Mouse (Mus musculus): ENCODE data around the gene Ly6g6c. TPM values are rescaled to one million over a fixed set of nuclear protein-coding genes. Genes with fewer than 3 reads are reported as not detected.

Gene Ly6g6c
- total RNA-seq, 2 experiments from 2014 or later = not detected

DNA sequence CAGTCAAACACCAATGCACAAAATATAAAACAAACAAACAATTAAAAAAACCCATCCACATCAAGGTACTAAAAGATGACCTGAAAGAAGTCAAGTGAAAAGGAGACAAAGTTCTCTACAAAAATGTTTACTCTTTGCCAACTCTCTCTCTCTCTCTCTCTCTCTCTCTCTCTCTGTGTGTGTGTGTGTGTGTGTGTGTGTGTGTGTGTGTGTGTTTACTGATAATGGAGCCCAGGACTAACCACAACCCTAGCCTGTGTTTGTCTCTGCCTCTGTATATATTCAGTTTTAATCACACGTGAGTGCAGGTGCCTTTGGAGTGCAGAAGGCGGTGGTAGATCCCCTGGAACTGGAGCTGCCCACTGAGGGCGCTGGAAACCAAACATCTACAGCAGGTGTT is 8.1 kb upstream of the Ly6g6c start:
- DNase-seq = no peak

DNA sequence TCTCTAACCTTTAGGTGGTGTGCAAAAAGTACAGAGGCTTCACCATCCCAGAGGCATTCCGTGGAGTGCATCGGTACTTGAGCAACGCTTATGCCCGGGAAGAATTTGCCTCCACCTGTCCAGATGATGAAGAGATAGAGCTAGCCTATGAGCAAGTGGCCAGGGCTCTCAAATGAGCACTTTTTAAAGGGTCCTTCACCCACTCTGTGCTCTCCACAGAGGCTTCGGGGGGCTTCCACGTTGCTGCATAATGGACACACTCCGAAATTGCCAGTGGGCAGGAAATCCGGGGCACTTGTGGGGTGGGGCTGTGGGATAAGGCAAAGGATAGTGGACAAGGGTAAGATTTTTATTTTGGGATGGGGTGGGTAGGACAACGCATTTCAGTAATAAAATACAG is 6.9 kb upstream of the Ly6g6c start:
- DNase-seq = no peak

DNA sequence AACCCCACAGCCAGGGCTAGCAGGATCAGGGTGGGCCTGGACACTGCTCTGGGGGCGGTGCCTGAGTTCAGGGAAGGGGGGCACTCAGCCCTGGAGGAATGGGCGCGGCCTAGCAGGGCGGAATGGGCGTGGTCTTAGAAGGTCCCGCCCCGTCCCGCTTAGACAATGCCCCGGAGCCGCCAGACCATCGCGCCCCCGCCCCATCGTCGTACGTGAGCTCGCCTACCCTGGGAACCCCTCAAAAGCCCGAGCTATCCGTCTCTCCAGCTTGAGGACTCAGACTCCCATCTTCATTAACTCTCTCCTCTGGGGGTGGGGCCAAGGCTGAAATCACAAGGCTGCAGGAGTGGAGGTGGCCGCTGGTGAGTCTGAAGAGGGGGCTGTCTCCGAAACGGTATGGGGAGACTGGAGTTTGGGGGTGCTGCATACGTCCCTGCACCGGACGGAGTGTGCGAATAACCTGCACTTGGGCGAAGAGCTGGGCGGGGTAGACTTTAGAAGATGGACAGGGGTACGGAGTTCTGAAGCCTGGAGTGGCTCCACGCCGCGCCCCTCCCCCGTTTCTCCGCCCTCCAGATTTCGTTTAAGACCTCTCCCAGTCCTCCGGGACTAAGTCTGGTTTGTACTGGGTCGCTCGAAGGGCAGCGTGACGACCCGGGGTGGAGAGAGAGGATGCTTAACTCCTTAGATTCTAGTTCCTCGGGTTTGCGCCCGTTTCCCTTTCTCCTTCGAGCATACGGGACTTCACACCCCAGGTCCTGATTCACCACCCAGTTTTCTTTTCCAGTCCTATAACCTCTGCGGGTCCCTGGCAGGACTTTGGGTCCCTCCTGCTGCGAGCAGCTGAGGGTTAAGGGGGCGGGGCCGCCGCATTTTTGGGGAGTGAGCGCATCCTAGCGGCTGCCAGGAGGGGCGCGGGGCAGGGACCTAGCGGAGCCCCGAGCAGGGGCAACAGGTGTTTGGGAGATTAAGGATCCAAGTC is 6.0 kb upstream of the Ly6g6c start, which contains the start of gene Ddah2:
Gene Ddah2, plus strand, starts transcription at position 125 of the 982 bp plus-strand sequence.
- DNase-seq = peak; percentile 92

DNA sequence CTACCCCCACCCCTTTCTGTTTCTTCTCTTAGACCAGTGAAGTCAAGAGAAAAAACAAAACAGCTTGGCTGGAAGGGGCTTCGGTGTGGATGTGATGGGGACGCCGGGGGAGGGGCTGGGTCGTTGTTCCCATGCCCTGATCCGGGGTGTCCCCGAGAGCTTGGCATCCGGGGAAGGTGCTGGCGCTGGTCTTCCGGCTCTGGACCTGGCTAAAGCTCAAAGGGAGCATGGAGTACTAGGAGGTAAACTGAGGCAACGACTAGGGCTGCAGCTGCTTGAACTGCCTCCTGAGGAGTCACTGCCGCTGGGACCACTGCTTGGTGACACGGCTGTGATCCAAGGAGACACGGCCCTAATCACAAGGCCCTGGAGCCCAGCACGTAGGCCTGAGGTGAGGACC is 5.1 kb upstream of the Ly6g6c start:
- no peak for DNase-seq

DNA sequence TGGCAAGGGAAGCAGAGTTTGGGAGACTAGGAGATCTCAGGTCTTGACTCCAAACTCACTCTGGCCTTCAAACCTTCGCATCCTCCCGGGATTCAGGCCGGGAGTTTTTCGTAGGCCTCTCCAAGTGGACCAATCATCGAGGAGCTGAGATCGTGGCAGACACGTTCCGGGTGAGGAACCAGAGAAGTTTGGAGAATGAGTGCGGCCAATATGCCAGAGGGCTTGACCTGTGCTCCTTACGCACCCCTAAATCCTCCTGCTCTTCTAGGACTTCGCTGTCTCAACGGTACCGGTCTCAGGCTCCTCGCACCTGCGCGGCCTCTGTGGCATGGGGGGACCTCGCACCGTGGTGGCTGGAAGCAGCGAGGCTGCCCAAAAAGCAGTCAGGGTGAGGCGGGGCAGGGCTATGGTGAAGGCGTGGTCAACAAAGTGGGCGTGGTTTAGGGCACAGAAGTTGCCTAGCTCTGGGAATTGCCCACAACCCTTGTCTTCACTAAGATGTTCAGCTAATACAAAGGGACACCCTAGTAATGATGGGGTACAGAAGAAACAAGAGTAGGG is 4.4 kb upstream of the Ly6g6c start:
- DNase-seq = no peak

DNA sequence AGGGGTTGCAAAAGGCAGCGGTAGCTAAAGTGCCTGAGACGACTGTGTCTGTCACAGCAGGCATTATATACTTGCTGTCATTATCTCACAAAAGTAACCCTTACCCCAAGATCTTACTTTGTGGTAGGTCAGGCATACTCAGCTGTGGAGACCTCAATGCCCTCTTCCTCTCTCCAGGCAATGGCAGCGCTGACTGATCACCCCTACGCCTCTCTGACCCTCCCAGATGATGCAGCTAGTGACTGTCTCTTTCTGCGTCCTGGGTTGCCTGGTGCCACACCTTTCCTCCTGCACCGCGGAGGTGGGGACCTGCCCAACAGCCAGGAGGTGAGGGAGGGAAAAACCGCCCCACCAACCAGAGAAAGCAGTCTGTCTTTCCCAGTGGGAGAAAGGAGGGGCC is 3.9 kb upstream of the Ly6g6c start:
- DNase-seq = no peak

DNA sequence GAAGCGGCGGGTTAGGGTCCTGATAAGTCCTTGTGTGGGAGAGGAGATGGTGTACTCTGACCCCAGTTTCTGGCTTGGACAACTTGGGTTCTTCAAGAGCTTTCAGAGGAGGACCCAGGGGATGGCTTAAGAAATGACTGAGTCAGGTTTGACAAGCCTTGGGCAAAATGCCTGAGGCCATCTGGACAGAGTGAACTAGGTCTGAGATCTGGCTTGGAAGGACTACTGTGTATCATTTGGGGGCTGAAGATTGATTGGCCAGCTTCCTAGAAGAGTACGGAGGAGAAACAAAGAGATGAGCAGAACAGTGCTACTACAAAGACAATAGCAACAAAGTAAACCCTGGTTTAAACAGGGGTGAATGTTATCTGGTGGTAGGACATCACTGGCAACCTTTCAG is 1.7 kb upstream of the Ly6g6c start:
- no peak for DNase-seq

DNA sequence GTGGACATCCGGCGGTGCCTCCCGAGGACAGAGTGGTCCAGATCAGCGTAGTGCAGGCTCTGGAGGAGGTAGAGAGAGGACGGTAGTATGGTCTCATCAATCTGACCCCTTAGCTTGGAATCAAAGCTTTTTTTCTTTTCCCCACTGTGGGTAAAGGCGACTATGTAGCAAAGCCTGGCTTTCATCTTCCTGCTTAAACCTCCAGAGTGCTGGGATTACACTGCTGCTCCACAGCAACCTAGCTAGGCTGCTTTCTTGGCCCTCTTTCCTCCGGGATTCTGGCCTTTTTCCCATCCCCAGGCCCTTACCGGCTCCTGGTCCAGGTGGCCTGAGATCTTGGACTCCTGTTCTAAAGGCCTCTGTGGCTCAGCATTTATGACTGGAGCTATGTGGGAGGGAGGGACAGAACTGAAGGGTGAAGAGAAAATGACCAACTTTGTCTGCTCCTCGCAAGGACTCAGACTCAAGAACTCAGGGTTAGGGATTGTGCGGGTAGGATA is 760 bp upstream of the Ly6g6c start:
- no peak for DNase-seq

DNA sequence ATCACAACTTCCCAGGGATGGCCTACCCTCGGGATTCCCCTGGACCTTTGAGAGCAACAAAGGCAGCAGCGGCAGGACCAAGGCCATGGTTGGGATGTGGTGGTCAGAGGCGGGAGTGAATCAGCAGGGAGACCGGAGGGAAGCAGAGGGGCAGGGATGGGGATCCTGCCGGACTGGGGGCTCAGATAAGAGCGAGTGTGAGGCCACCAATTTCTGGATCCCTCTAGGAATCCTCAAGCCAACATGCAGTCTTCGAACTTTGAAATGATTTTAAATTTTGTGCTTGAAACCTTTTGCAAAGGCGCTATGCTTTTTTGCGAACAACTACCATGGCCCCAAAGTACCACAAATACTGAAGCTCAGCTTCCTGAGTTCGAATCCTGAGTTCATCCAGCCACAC is 896 bp downstream of the Ly6g6c start, which contains the start of gene Mpig6b:
Gene Mpig6b, minus strand, starts transcription at position 101 of the 400 bp plus-strand sequence.
- no peak for DNase-seq

DNA sequence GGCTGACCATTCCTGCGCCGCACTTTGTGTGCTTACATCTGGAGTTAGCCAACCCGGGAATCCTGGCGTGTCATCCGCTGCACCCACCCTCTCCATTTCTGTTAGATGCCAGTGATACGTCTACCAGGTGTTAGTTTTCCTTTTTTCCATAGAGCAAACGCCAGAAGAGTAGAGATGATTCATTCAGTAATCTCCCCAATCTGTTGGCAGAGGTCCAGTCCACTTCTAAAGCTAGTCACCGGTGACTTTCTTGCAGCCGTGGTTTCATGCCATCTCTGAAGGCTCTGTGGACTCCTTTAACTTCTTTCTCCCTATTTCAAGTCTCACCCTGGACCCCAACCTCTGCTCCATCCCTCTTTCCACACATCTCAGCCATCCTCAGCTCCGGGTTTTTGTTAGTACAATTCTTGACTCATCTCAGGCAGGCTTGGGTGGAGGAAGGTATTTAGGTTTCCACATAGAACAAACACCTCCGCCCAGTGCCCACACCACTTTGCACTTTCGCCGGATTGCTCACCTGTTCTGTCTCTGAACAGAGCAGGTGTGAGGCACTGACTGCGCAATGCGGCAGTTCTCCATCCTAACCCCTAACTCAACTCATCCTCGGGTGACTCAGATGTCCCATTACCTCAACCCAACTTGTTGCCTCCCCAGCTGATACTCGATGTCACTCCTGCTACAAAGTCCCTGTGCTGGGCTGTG is 3.2 kb downstream of the Ly6g6c start:
- no peak for DNase-seq

DNA sequence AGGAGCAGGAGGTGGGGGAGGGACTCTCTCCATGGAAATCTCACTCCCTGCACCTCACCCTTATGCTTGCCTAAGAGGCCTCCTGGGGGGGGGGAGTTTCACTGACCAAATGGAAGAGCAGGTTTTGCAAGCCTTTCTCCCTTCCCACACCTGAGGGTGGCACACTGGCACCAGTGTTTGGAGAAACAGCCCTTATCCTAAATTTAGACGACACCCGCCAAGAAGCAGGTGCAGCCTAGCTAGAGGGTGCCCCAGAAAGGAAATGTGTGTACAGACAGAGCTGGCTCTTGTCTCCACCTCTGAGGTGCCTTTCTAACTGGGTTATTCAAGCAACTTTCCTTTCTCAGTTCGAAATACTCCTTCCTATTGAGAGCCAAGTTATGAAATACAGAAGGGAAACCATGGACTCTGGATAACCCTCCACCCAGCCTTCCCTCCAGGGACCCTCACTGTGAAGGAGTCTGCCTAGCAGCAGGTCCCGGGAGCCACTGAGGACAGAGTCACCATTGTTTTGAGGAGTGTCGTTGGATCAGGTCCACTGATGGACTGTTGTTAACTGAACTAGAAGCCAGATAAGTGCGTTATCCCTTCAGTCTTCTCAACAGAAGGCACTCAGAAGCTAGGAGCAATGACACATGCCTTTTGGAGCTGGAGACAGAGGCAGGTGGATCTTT is 5.5 kb downstream of the Ly6g6c start:
- DNase-seq = no peak

DNA sequence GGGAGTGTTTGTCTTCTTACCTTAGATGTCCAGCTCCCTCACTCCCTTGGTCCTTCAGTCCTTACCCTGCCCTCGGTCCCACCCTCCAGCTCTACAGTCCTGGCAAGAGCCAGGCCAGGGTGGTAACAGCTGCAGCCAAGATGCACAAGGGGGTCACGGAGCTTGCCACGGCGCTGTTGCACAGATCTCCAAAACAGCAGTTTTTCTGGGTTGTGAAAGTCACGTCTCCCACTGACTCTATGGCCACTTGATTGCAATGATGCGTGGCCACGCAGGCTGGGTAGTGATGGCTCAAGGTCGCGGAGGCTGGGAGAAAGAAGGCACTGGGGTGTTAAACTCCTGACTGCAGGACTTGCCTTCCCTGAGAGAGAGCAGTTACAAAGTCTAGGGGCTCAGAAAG is 6.3 kb downstream of the Ly6g6c start:
- DNase-seq = no peak

DNA sequence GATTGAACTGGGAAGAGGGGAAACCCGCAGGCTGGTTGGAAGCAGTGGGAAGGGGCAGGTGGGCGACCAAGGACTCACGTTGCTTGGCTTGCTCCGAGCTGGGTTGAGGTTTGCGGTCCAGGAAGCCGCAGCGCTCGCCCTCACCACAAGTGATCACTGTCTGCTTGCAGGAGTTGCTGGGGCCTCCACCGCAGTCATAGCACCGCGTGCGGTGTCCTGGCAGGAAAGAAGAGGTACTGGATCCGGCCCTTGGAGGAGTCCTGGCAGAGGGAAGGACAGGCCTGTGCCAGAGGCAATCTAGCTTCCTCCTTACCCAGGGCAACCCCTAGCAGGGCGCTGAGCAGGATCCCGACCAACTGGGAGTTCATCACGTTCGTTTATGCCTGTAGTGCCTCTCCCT is 8.9 kb downstream of the Ly6g6c start:
- DNase-seq = no peak

DNA sequence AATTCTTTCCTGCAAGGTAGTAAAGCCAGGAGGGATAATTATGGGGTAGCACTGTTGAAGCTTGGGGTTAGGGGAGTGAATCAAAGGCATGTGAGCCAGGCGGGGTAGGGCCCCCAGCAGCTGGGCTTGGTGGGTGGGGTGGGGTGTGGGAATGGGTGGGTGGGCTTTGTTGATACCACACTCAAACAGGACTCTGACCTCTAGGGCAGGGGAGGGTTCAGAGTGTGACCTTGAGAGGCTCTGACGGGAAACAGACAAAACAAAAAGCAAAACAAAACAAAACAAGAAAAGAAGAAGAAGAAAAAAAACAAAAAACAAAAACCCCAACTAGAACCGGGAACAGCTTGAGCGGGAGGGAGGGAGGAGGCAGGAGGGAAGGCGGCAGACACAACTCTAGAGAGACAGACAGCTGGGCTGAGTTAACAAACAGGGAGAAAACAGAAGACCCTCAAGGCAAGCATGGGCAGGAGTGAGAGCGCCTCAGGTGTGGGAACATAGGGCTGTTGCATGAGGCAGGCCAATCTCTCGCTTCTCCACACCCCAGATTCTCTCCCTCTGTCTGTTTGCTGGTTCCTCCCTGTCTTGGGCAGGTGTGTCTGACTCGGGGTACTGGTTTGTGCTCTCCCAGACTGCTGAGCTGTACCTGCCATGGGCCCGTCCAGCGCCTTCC is 11.5 kb downstream of the Ly6g6c start, which contains the start of gene Ly6g6e:
Gene Ly6g6e, plus strand, starts transcription at position 396 of the 670 bp plus-strand sequence.
- no peak for DNase-seq

DNA sequence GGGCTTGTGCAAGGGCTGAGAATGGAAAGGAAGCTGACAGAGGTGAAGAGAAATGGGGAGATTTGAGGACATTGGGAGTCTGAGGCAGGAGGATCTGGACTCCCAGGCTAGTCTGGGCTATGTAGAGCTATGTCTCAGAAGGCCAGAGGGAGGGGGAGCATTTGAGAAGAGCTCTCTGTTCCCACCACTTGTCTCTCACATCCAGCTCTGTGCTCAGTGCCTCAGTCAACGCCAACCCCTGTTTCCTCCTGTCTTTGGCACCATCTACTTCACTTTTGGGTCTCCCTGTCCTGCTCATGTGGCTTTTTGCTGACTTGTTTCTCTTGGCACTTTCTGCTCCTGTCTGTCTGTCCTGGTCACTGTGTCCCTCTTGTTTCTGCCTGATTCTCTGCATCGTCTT is 12.1 kb downstream of the Ly6g6c start:
- no peak for DNase-seq

DNA sequence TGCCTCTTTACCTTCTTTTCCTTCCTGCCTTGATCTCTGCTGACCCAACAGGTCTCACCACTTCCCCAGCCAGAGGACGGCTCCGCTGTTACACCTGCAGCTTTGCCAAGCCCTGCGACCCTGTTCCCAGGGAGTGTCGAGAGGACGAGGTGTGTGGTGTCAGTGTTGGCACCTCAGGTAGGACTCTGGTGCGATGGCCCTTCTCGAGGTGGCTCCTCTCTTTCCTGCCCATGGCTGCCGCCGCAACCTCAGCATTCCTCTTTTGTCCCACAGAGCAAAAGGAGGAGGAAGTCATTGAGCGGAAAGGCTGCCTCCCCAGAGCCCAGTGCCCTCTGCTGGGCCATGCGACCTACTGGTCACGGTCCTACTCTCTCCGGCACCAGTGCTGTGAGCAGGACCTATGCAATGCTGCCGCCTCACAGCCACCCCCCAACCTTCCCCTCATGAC is 12.6 kb downstream of the Ly6g6c start, which contains the start of gene Ly6g6d:
Gene Ly6g6d, minus strand, starts transcription at position 280 of the 448 bp plus-strand sequence.
- peak; percentile 53 for DNase-seq

DNA sequence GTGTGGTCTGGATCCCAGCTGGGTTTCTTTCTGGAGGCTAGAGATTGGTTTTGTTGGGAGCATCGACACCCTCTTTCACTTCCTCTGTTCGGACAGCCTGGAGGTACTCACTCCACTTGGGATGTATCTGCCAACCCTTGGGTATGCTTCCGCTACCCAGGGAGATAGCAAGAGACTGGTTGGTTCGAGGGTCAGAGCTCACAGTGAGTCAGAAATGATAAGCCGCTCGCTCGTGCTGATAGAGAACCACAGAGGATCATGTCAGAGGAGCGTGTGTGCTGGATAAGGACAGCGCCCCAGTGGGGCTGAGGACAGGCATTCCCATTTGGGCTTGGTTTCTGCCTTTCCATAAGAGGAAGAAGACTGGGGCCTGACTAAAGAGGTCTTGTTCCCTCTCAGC is 14.6 kb downstream of the Ly6g6c start:
- no peak for DNase-seq

DNA sequence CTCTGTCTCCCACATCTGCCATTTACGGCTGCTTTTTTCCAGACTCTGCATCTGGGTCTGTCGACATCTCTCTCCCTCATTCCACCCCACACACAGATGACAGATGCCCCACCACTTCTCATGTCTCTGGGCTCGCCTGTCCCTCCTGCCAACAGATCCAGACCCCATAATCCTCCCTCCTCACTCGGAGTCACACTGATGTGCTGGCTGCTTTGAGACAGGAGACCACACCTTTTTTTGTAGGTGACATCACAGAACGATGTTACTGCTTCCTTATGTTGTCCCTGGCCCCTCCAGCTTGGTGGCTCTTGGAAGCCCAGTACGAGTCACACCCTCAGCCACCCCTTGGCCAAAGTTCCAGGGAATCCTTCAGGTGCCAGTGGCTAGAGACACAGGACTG is 15.1 kb downstream of the Ly6g6c start:
- no peak for DNase-seq

DNA sequence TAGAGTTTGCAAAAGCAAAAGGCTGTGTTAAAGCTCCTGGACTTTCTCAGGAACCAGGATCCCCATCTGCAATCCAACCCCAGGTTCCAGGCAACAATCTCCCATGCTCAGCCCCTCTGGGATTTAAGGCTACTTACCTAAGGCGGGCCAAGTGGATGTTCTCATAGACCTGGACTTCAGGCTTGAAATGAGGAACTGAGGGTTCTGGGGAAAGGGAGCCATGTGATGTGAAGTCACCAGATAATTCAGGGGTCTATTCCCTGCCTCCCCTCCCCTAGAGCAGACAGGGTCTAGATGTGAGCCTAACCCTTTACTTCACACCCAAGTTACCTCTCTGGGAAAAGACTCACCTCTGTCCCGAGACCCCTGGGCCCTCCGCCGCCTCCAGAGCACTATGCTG is 15.5 kb downstream of the Ly6g6c start:
- no peak for DNase-seq

DNA sequence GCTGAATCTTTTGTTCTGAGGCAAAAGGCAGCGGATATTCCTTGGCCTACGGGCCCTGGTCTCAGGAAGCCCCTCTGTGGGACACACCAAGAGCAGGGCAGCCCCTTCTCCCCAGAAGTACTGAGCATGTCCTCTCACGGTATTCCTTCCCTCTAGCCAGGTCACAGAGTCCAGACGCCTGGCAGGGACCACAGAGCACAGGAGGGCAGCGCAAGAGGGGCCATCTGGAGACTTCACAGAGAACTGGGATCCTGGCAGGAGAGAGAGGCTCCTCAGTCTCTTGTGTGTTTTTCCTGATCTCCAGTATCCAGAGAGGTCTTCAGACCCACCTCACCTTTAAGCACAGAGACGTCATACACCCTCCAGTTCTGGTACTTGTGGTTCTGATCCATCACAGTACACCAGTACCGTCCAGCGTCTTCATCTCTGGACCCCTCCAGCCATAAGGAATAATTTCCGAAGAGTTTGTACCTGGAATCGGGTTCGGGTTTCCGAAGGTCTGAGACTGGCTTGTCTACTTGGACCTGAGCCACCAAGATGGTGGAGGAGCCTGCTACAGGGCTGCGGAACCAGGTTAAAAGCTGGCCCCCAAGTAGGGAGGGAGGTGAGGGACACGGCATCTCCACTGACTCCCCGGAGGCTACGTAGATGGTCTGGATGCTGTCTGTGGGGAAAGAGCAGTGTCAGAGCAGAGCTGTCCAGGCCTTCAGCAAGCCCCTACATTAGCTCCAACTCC is 17.8 kb downstream of the Ly6g6c start:
- DNase-seq = no peak
